Mouse (Mus musculus): ENCODE data around the gene Mgat2. TPM values are rescaled to one million over a fixed set of nuclear protein-coding genes. Genes with fewer than 3 reads are reported as not detected.

Mgat2 gene
- polyA plus RNA-seq, 1 experiment from 2014 or later: 52.3 TPM

DNA sequence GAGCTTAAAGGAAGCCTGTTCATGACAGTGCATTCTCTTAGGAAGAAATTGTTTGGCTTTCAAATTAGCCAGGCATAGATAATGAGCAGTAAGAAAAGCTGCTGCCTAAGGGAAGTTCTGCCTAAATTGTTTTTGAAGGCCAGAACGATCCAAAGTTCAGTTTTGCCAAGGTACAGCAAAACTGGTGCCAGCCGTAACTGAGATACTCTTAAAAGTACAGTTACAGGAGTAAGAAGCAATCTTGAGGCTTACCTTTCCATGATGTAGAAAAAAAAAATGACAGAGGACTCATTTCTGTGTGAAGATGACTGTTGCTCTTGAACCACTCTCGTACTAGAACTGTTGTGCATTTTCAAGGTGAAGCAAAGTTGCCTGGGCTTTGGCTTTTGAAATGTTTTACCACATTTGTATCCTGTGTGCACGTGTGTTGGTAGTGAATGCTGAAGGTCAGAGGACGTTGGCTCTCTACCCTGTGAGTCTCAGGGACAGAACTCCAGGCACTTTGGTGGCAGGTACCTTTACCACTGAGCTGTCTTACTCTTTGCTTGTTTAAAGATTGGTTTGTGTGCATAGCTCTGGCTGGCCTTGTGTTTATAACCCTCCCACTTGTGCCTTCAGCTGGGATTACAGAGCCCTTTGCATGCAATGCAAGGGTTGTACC is 3.0 kb downstream of the Mgat2 start:
- no peak for ATAC-seq (ENCODE audit: low FRiP score, low TSS enrichment)
- H3K4me2 ChIP-seq (replicated peaks; ENCODE audit: low read depth): peak overlapping the region; percentile 8; the same call in 1 of the 2 replicates
- 0 out of 2 replicates have a peak overlapping the region, but pooled peaks have one; percentile 9 for H3K27ac ChIP-seq (replicated peaks)
- H3K4me3 ChIP-seq (ENCODE audit: low read depth, low read length): no peak overlapping the region
- H3K27me3 ChIP-seq (ENCODE audit: control insufficient read depth, insufficient read depth, low read length): no peaks in the 10 kb centered on the region
- TF ChIP-seq EP300 (optimal IDR thresholded peaks at IDR 0.05) (no peak), CTCF (IDR thresholded peaks at IDR 0.05; ENCODE audit: low read depth) (no peak)
- H3K4me1 ChIP-seq (replicated peaks; ENCODE audit: control insufficient read depth, insufficient read depth): no peaks in the 10 kb centered on the region
- DNase-seq (ENCODE audit: low spot score): peak; percentile 33
- no peaks in the 10 kb centered on the region for H3K9me3 ChIP-seq (ENCODE audit: control insufficient read depth, low read length)
- WGBS: 49% methylated on average over 5 of the region's 5 CpGs
- peaks cover 5% of the 10 kb centered on the region; the same call in 1 of the 2 replicates for H3K36me3 ChIP-seq (ENCODE audit: control insufficient read depth, insufficient read depth, low read length)
- H3K9ac ChIP-seq (ENCODE audit: low read length): no peak overlapping the region

DNA sequence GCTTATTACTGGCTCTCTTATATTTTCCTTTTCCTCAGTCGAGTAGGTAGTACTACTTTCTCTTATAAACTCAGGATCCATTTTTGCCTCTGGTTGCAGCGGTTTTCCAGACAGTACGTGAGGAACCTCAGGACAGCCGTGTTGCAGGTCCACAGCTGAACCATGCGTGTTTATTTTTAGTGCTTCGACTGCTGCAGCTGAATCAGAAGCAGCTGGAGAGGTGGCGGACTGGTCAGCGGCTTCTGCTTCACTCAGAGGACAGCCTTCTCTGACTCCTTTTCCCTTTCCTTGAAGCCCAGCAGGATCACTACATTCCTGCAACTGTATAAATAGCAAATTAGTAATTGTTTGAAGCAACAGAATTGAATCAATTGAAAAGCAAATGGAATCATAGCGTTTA is 6.1 kb downstream of the Mgat2 start:
- no peaks in the 10 kb centered on the region for H3K4me1 ChIP-seq (replicated peaks; ENCODE audit: control insufficient read depth, insufficient read depth)
- H3K27me3 ChIP-seq (ENCODE audit: control insufficient read depth, insufficient read depth, low read length): no peaks in the 10 kb centered on the region
- no peak overlapping the region for H3K27ac ChIP-seq (replicated peaks)
- no peak overlapping the region for H3K4me2 ChIP-seq (replicated peaks; ENCODE audit: low read depth)
- 86% methylated on average over 9 of the region's 9 CpGs for WGBS
- H3K36me3 ChIP-seq (ENCODE audit: control insufficient read depth, insufficient read depth, low read length): 0 out of 2 replicates have a peak, but pooled peaks cover 2% of the 10 kb centered on the region
- no peaks in the 10 kb centered on the region for H3K9me3 ChIP-seq (ENCODE audit: control insufficient read depth, low read length)
- H3K4me3 ChIP-seq (ENCODE audit: low read depth, low read length): no peak overlapping the region
- no peak for DNase-seq (ENCODE audit: low spot score)
- TF ChIP-seq EP300 (optimal IDR thresholded peaks at IDR 0.05): no peak
- no peak overlapping the region for H3K9ac ChIP-seq (ENCODE audit: low read length)
- ATAC-seq (ENCODE audit: low FRiP score, low TSS enrichment): no peak

DNA sequence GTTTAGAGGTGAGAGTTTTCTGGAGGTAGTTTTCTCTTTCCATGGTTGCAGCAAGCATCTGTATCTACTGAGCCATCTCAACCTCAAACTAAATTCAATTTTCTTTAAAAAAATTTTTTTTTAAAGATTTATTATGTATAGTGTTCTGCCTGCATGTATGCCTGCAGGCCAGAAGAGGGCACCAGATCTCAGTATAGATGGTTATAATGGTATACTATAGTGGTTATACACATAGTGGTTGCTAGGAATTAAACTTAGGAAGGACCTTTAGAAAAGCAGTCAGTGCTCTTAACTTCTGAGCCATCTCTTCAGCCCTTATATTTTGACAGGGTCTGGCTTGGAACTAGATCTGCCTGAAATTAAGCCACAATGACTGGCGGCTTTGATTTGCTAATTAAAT is 6.6 kb downstream of the Mgat2 start:
- no peak for ATAC-seq (ENCODE audit: low FRiP score, low TSS enrichment)
- DNase-seq (ENCODE audit: low spot score): no peak
- Histone ChIP-seq H3K4me2 (replicated peaks; ENCODE audit: low read depth) (no peak overlapping the region), H3K4me3 (ENCODE audit: low read depth, low read length) (no peak overlapping the region), H3K9ac (ENCODE audit: low read length) (no peak overlapping the region), H3K27ac (replicated peaks) (no peak overlapping the region), H3K4me1 (replicated peaks; ENCODE audit: control insufficient read depth, insufficient read depth) (no peaks in the 10 kb centered on the region), H3K27me3 (ENCODE audit: control insufficient read depth, insufficient read depth, low read length) (no peaks in the 10 kb centered on the region), H3K9me3 (ENCODE audit: control insufficient read depth, low read length) (no peaks in the 10 kb centered on the region), H3K36me3 (ENCODE audit: control insufficient read depth, insufficient read depth, low read length) (0 out of 2 replicates have a peak, but pooled peaks cover 2% of the 10 kb centered on the region)
- TF ChIP-seq CTCF (IDR thresholded peaks at IDR 0.05; ENCODE audit: low read depth) (peak; percentile 67), EP300 (optimal IDR thresholded peaks at IDR 0.05) (no peak)
- WGBS: 100% methylated on average over 1 of the region's 1 CpGs

DNA sequence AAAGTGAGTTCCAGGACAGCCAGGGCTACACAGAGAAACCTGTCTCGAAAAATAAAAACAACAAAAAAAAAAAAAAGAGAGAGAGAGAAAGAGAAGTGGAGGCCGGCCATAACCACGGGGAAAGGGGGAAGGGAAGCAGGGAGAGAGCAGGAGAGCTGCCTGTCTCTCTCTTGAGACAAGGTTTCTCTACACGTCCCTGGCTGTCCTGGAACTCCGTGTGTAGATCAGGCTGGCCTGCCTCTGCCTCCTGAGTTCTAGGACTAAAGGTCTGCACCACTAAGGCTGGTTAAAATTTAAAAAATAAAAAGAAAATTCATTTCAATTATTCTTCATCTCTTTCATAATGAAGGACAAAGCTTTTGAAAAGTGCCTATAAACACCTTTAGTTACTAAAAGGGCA is 7.4 kb downstream of the Mgat2 start:
- TF ChIP-seq EP300 (optimal IDR thresholded peaks at IDR 0.05) (no peak), CTCF (IDR thresholded peaks at IDR 0.05; ENCODE audit: low read depth) (no peak)
- no peak for ATAC-seq (ENCODE audit: low FRiP score, low TSS enrichment)
- WGBS: 93% methylated on average over 5 of the region's 5 CpGs

DNA sequence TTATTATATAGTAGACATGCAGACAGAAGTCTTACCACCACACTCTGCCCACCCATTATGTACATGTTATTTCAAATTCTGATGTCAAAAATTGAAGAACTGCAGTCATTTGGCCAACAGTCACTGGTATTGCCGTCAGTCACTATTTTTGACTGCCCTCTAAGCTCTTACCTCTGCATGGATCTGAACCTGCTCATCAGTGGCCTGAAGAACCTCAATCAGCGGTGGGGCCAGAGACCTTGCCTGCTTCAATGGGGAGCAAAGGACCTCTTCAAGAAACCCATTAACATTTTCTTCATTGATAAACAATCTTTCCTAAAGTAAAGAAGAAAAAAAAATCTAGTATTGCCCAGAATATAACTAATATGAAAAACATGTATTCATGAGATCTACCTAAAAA is 8.7 kb downstream of the Mgat2 start:
- WGBS: 86% methylated on average over 2 of the region's 2 CpGs
- Histone ChIP-seq H3K9ac (ENCODE audit: low read length) (no peak overlapping the region), H3K36me3 (ENCODE audit: control insufficient read depth, insufficient read depth, low read length) (0 out of 2 replicates have a peak, but pooled peaks cover 2% of the 10 kb centered on the region), H3K4me1 (replicated peaks; ENCODE audit: control insufficient read depth, insufficient read depth) (no peaks in the 10 kb centered on the region), H3K27ac (replicated peaks) (no peak overlapping the region), H3K9me3 (ENCODE audit: control insufficient read depth, low read length) (no peaks in the 10 kb centered on the region), H3K4me2 (replicated peaks; ENCODE audit: low read depth) (no peak overlapping the region), H3K27me3 (ENCODE audit: control insufficient read depth, insufficient read depth, low read length) (no peaks in the 10 kb centered on the region), H3K4me3 (ENCODE audit: low read depth, low read length) (no peak overlapping the region)
- DNase-seq (ENCODE audit: low spot score) (no peak), ATAC-seq (ENCODE audit: low FRiP score, low TSS enrichment) (no peak)
- TF ChIP-seq EP300 (optimal IDR thresholded peaks at IDR 0.05): no peak
- no peak for TF ChIP-seq CTCF (IDR thresholded peaks at IDR 0.05; ENCODE audit: low read depth)

More for the DNA sequence above, 7.4 kb downstream of the Mgat2 start:
- Histone ChIP-seq H3K27me3 (ENCODE audit: control insufficient read depth, insufficient read depth, low read length) (no peaks in the 10 kb centered on the region), H3K36me3 (ENCODE audit: control insufficient read depth, insufficient read depth, low read length) (0 out of 2 replicates have a peak, but pooled peaks cover 2% of the 10 kb centered on the region), H3K4me1 (replicated peaks; ENCODE audit: control insufficient read depth, insufficient read depth) (no peaks in the 10 kb centered on the region), H3K9me3 (ENCODE audit: control insufficient read depth, low read length) (no peaks in the 10 kb centered on the region), H3K9ac (ENCODE audit: low read length) (no peak overlapping the region), H3K27ac (replicated peaks) (no peak overlapping the region), H3K4me3 (ENCODE audit: low read depth, low read length) (no peak overlapping the region), H3K4me2 (replicated peaks; ENCODE audit: low read depth) (no peak overlapping the region)
- no peak for DNase-seq (ENCODE audit: low spot score)
